Mouse (Mus musculus): ENCODE measurements around the gene Pnliprp1. TPM values are rescaled to one million over a fixed set of nuclear protein-coding genes. Genes with fewer than 3 reads are reported as not detected.

Gene Pnliprp1
- polyA plus RNA-seq (2012; rRNA removed), result 0.31 and 0.38 TPM in 2 replicates

GRCm38 (mm10) chr19:58728445-58729031, at the start of gene Pnliprp1:
Pnliprp1 (plus strand) TSS chr19:58728887.
- no peak for TF ChIP-seq CTCF (conservative IDR thresholded peaks at IDR 0.05; ENCODE audit: insufficient read depth, insufficient read length, low read depth, low read length)
- Histone ChIP-seq H3K27me3 (replicated peaks; ENCODE audit: control insufficient read depth, insufficient read depth, low read length) (no peaks in the 10 kb centered on the region), H3K36me3 (ENCODE audit: control insufficient read depth, insufficient read depth, low read length) (no peaks in the 10 kb centered on the region), H3K4me3 (ENCODE audit: insufficient read depth, low read depth, low read length) (no peak within 1 kb of the TSS), H3K4me1 (ENCODE audit: control insufficient read depth, insufficient read depth, low read length) (no peaks in the 10 kb centered on the region), H3K27ac (ENCODE audit: insufficient read depth, low read depth, low read length) (no peak within 1 kb of the TSS)
- DNase-seq, result no peak
- WGBS, result 53% methylated on average over 5 of the region's 5 CpGs

GRCm38 (mm10) chr19:58688933-58689332, 39.8 kb upstream of the Pnliprp1 start:
- Histone ChIP-seq H3K36me3 (ENCODE audit: control insufficient read depth, insufficient read depth, low read length) (no peaks in the 10 kb centered on the region), H3K27ac (ENCODE audit: insufficient read depth, low read depth, low read length) (no peak overlapping the region), H3K27me3 (replicated peaks; ENCODE audit: control insufficient read depth, insufficient read depth, low read length) (no peaks in the 10 kb centered on the region), H3K4me1 (ENCODE audit: control insufficient read depth, insufficient read depth, low read length) (no peaks in the 10 kb centered on the region), H3K4me3 (ENCODE audit: insufficient read depth, low read depth, low read length) (no peak overlapping the region)
- WGBS, result 41% methylated on average over 1 of the region's 1 CpGs
- no peak for TF ChIP-seq CTCF (conservative IDR thresholded peaks at IDR 0.05; ENCODE audit: insufficient read depth, insufficient read length, low read depth, low read length)
- no peak for TF ChIP-seq POLR2A (IDR thresholded peaks at IDR 0.05; ENCODE audit: low read depth, low read length)
- DNase-seq, result peak; percentile 12

- H3K27ac ChIP-seq (ENCODE audit: insufficient read depth, low read depth, low read length), result no peak overlapping the region
- WGBS, result 75% methylated on average over 3 of the region's 3 CpGs
- no peaks in the 10 kb centered on the region for H3K4me1 ChIP-seq (ENCODE audit: control insufficient read depth, insufficient read depth, low read length)
- no peaks in the 10 kb centered on the region for H3K36me3 ChIP-seq (ENCODE audit: control insufficient read depth, insufficient read depth, low read length)
- H3K4me3 ChIP-seq (ENCODE audit: insufficient read depth, low read depth, low read length), result no peak overlapping the region
- TF ChIP-seq CTCF (conservative IDR thresholded peaks at IDR 0.05; ENCODE audit: insufficient read depth, insufficient read length, low read depth, low read length), result no peak
- no peak for TF ChIP-seq POLR2A (IDR thresholded peaks at IDR 0.05; ENCODE audit: low read depth, low read length)
- no peak for DNase-seq
- no peaks in the 10 kb centered on the region for H3K27me3 ChIP-seq (replicated peaks; ENCODE audit: control insufficient read depth, insufficient read depth, low read length)
Observed at GRCm38 (mm10) chr19:58695314-58695713, 33.4 kb upstream of the Pnliprp1 start.

GRCm38 (mm10) chr19:58696235-58696634, 32.5 kb upstream of the Pnliprp1 start:
- H3K27me3 ChIP-seq (replicated peaks; ENCODE audit: control insufficient read depth, insufficient read depth, low read length), result no peaks in the 10 kb centered on the region
- TF ChIP-seq POLR2A (IDR thresholded peaks at IDR 0.05; ENCODE audit: low read depth, low read length) (no peak), CTCF (conservative IDR thresholded peaks at IDR 0.05; ENCODE audit: insufficient read depth, insufficient read length, low read depth, low read length) (no peak)
- no peaks in the 10 kb centered on the region for H3K36me3 ChIP-seq (ENCODE audit: control insufficient read depth, insufficient read depth, low read length)
- H3K4me3 ChIP-seq (ENCODE audit: insufficient read depth, low read depth, low read length), result no peak overlapping the region
- no peaks in the 10 kb centered on the region for H3K4me1 ChIP-seq (ENCODE audit: control insufficient read depth, insufficient read depth, low read length)
- H3K27ac ChIP-seq (ENCODE audit: insufficient read depth, low read depth, low read length), result no peak overlapping the region
- WGBS, result 79% methylated on average over 2 of the region's 2 CpGs
- no peak for DNase-seq

- no peak overlapping the region for H3K27ac ChIP-seq (ENCODE audit: insufficient read depth, low read depth, low read length)
- no peaks in the 10 kb centered on the region for H3K4me1 ChIP-seq (ENCODE audit: control insufficient read depth, insufficient read depth, low read length)
- H3K36me3 ChIP-seq (ENCODE audit: control insufficient read depth, insufficient read depth, low read length), result no peaks in the 10 kb centered on the region
- H3K4me3 ChIP-seq (ENCODE audit: insufficient read depth, low read depth, low read length), result no peak overlapping the region
- 84% methylated on average over 4 of the region's 4 CpGs for WGBS
- DNase-seq, result no peak
- TF ChIP-seq CTCF (conservative IDR thresholded peaks at IDR 0.05; ENCODE audit: insufficient read depth, insufficient read length, low read depth, low read length) (no peak), POLR2A (IDR thresholded peaks at IDR 0.05; ENCODE audit: low read depth, low read length) (no peak)
- H3K27me3 ChIP-seq (replicated peaks; ENCODE audit: control insufficient read depth, insufficient read depth, low read length), result no peaks in the 10 kb centered on the region
Observed at GRCm38 (mm10) chr19:58704556-58704955, 24.1 kb upstream of the Pnliprp1 start.

- Histone ChIP-seq H3K27me3 (replicated peaks; ENCODE audit: control insufficient read depth, insufficient read depth, low read length) (no peaks in the 10 kb centered on the region), H3K36me3 (ENCODE audit: control insufficient read depth, insufficient read depth, low read length) (no peaks in the 10 kb centered on the region), H3K4me3 (ENCODE audit: insufficient read depth, low read depth, low read length) (no peak overlapping the region), H3K4me1 (ENCODE audit: control insufficient read depth, insufficient read depth, low read length) (no peaks in the 10 kb centered on the region), H3K27ac (ENCODE audit: insufficient read depth, low read depth, low read length) (no peak overlapping the region)
- no peak for TF ChIP-seq CTCF (conservative IDR thresholded peaks at IDR 0.05; ENCODE audit: insufficient read depth, insufficient read length, low read depth, low read length)
- no peak for TF ChIP-seq POLR2A (IDR thresholded peaks at IDR 0.05; ENCODE audit: low read depth, low read length)
- no peak for DNase-seq
- WGBS, result 68% methylated on average over 3 of the region's 3 CpGs
Observed at GRCm38 (mm10) chr19:58708611-58709010, 20.1 kb upstream of the Pnliprp1 start.

GRCm38 (mm10) chr19:58717925-58718324, 10.8 kb upstream of the Pnliprp1 start:
- H3K36me3 ChIP-seq (ENCODE audit: control insufficient read depth, insufficient read depth, low read length), result no peaks in the 10 kb centered on the region
- no peak overlapping the region for H3K4me3 ChIP-seq (ENCODE audit: insufficient read depth, low read depth, low read length)
- H3K4me1 ChIP-seq (ENCODE audit: control insufficient read depth, insufficient read depth, low read length), result no peaks in the 10 kb centered on the region
- WGBS, result 60% methylated on average over 4 of the region's 4 CpGs
- H3K27ac ChIP-seq (ENCODE audit: insufficient read depth, low read depth, low read length), result no peak overlapping the region
- TF ChIP-seq CTCF (conservative IDR thresholded peaks at IDR 0.05; ENCODE audit: insufficient read depth, insufficient read length, low read depth, low read length) (no peak), POLR2A (IDR thresholded peaks at IDR 0.05; ENCODE audit: low read depth, low read length) (no peak)
- no peaks in the 10 kb centered on the region for H3K27me3 ChIP-seq (replicated peaks; ENCODE audit: control insufficient read depth, insufficient read depth, low read length)
- DNase-seq, result no peak
